Comparison of ENCODE assay signal across 8 mouse cellular contexts in genomic region chr2:61811507-61812421, GRCm38 (mm10). TPM values are rescaled to one million over a fixed set of nuclear protein-coding genes. Genes with fewer than 3 reads are reported as not detected.
DNase-seq lines count a peak whose midpoint lies in the region; ATAC-seq and TF ChIP-seq lines count a peak whose summit lies in the region.

No protein-coding gene starts in this region.

- peak; percentile 62 for ATAC-seq in hindbrain, embryonic 14.5 days (ENCODE audit: low FRiP score)
- peak; percentile 54 for ATAC-seq in liver, embryonic 13.5 days (ENCODE audit: low read depth)

- H3K9me3 ChIP-seq in hindbrain, embryonic 14.5 days (ENCODE audit: control insufficient read depth, low read length), result 0 out of 2 replicates have a peak, but pooled peaks cover 7% of the 10 kb centered on the region
- H3K9me3 ChIP-seq in liver, embryonic 13.5 days (replicated peaks), result no peaks in the 10 kb centered on the region

- WGBS in hindbrain, embryonic 14.5 days, result under 1% methylated on average over 118 of the region's 121 CpGs
- WGBS in liver, embryonic 13.5 days (ENCODE audit: insufficient replicate concordance), result under 1% methylated on average over 105 of the region's 121 CpGs

- H3K4me1 ChIP-seq in embryonic fibroblast, embryonic 13.5 days (ENCODE audit: control insufficient read depth, insufficient read depth, low read length), result no peaks in the 10 kb centered on the region
- H3K4me1 ChIP-seq in hindbrain, embryonic 14.5 days (replicated peaks; ENCODE audit: control insufficient read depth, insufficient read depth, low read length), result peaks cover 14% of the 10 kb centered on the region; the same call in 1 of the 2 replicates
- peaks cover 23% of the 10 kb centered on the region for H3K4me1 ChIP-seq in liver, embryonic 13.5 days (replicated peaks)

- intact Hi-C loops in left cerebral cortex, postnatal 4 days (cut with DNase I), result loop anchor here (5.0 to 10.0 kb wide), 2 partner anchors 154 to 473 kb away; no protein-coding TSS in a partner anchor
- intact Hi-C loops in left cerebral cortex, postnatal 14 days (cut with DNase I), result loop anchor here (2.0 to 10.0 kb wide), 2 partner anchors 155 to 473 kb away; no protein-coding TSS in a partner anchor

- H3K9ac ChIP-seq in hindbrain, embryonic 14.5 days, result peak overlapping the region; percentile 45
- peak overlapping the region; percentile 13; the same call in 1 of the 2 replicates for H3K9ac ChIP-seq in liver, embryonic 13.5 days

- peak overlapping the region; percentile 86 for H3K4me2 ChIP-seq in hindbrain, embryonic 14.5 days (replicated peaks)
- peak overlapping the region; percentile 65 for H3K4me2 ChIP-seq in liver, embryonic 13.5 days

- no peak for TF ChIP-seq CTCF in embryonic fibroblast, embryonic 13.5 days (IDR thresholded peaks at IDR 0.05; ENCODE audit: borderline replicate concordance, insufficient read depth, low read length)

- H3K4me3 ChIP-seq in embryonic fibroblast, embryonic 13.5 days (ENCODE audit: insufficient read depth, low read length), result peak overlapping the region; percentile 19
- peak overlapping the region; percentile 39 for H3K4me3 ChIP-seq in hindbrain, embryonic 14.5 days (replicated peaks; ENCODE audit: low read length)
- peak overlapping the region; percentile 52 for H3K4me3 ChIP-seq in liver, embryonic 13.5 days (replicated peaks)

- no peak overlapping the region for H3K27ac ChIP-seq in embryonic fibroblast, embryonic 13.5 days (ENCODE audit: insufficient read depth, low read length)
- no peak overlapping the region for H3K27ac ChIP-seq in hindbrain, embryonic 14.5 days
- H3K27ac ChIP-seq in liver, embryonic 13.5 days, result no peak overlapping the region

- peaks cover 78% of the 10 kb centered on the region for H3K27me3 ChIP-seq in hindbrain, embryonic 14.5 days (ENCODE audit: control insufficient read depth, insufficient read depth, low read length)
- peaks cover 99% of the 10 kb centered on the region for H3K27me3 ChIP-seq in liver, embryonic 13.5 days

- no peak for TF ChIP-seq POLR2A in embryonic fibroblast, embryonic 13.5 days (IDR thresholded peaks at IDR 0.05; ENCODE audit: low read depth, low read length)

- DNase-seq in left cerebral cortex, postnatal 4 days, result peak; percentile 39
- DNase-seq in left cerebral cortex, postnatal 14 days (ENCODE audit: low spot score in 2 of 2), result no peak
- peak; percentile 65 for DNase-seq in adrenal gland, postnatal 10 days
- peak; percentile 41 for DNase-seq in hindbrain, embryonic 14.5 days (ENCODE audit: low spot score)
- DNase-seq in liver, embryonic 13.5 days, result no peak
- DNase-seq in ovary, postnatal 10 days (ENCODE audit: low spot score), result peak; percentile 35
- no peak for DNase-seq in layer of hippocampus, adult 9-10 months (ENCODE audit: low spot score)

- H3K36me3 ChIP-seq in hindbrain, embryonic 14.5 days (replicated peaks; ENCODE audit: control insufficient read depth, insufficient read depth), result no peaks in the 10 kb centered on the region
- H3K36me3 ChIP-seq in liver, embryonic 13.5 days, result no peaks in the 10 kb centered on the region

RNA-seq across cellular contexts. Expression of gene Tbr1, which starts 9.0 kb away (rescaled TPM):
- 100 to 1,000 TPM; 129 to 131 TPM for total RNA-seq in left cerebral cortex, postnatal 4 days (2021)
- 100 to 1,000 TPM; 110 to 113 TPM for total RNA-seq in left cerebral cortex, postnatal 14 days (2021)
- under 1 TPM in 1 of 2 experiments, not detected in 1; 0.27 TPM for total RNA-seq in adrenal gland, postnatal 10 days (2021)
- polyA plus RNA-seq in embryonic fibroblast, embryonic 13.5 days (2011; ENCODE audit: insufficient read length, low read depth, missing spikeins), result 0.20 and 0.37 TPM in 2 replicates
- polyA plus RNA-seq in hindbrain, embryonic 14.5 days (2014; fragmentation: Nextera tagmentation; extraction: Ambion mirVana), result 0.24 and 0.56 TPM in 2 replicates
- not detected in 2 replicates for polyA plus RNA-seq in liver, embryonic 13.5 days (2015; fragmentation: Nextera tagmentation; extraction: Ambion mirVana)

Comparison
In these comparisons a context has a peak if more than half of its experiments do, and no peak if none do; other contexts are left out.
1. DNase-seq: peak in left cerebral cortex, postnatal 4 days (single experiment), adrenal gland, postnatal 10 days (single experiment), hindbrain, embryonic 14.5 days (single experiment) and ovary, postnatal 10 days (single experiment); none in left cerebral cortex, postnatal 14 days (0 of 2), liver, embryonic 13.5 days (single experiment) and layer of hippocampus, adult 9-10 months (single experiment).
2. RNA of gene Tbr1, which starts 9.0 kb away (total RNA-seq): 129 to 131 TPM in left cerebral cortex, postnatal 4 days and 110 to 113 TPM in left cerebral cortex, postnatal 14 days; 0.27 TPM in adrenal gland, postnatal 10 days; every median in the first group is over 10 times any median in the second.
3. Peak in every context shown above with its lines, with median percentiles within 50 percentile points of each other: H3K4me3 ChIP-seq.